Mouse (Mus musculus) ovary, postnatal 36 days (tissue): ENCODE measurements at regions not wholly inside any gene's neighbourhood (a gene's known extent, or its start where the extent isn't known, plus 50 kb on each side); places are given as distances from the start of the nearest gene placed in this dataset.
A peak's percentile ranks its signal among the peaks of the same experiment; 100 is the strongest.

Source experiments
- DNase-seq: peaks from one replicate; pipeline ENCODE4 v3.0.0; 2022; ENCODE audit warnings: low spot score, mixed read lengths

GRCm38 (mm10) chr2:144172100-144172770 is 98.2 kb upstream of the Mgme1 start:
- DNase-seq = peak; percentile 54

GRCm38 (mm10) chr2:144173358-144174106 is 96.9 kb upstream of the Mgme1 start:
- no peak for DNase-seq

- no peak for DNase-seq
These were observed 96.0 kb upstream of the Mgme1 start for GRCm38 (mm10) chr2:144174366-144175035.

- DNase-seq = no peak
These were observed 93.8 kb upstream of the Mgme1 start for GRCm38 (mm10) chr2:144176508-144177170.

- DNase-seq = peak; percentile 45
These were observed 93.2 kb upstream of the Mgme1 start for GRCm38 (mm10) chr2:144177268-144177667.

GRCm38 (mm10) chr2:144177920-144178319 is 92.5 kb upstream of the Mgme1 start:
- DNase-seq = no peak

GRCm38 (mm10) chr2:144182108-144182507 is 88.4 kb upstream of the Mgme1 start:
- DNase-seq = no peak

GRCm38 (mm10) chr2:144182542-144182941 is 87.9 kb upstream of the Mgme1 start:
- DNase-seq = no peak

GRCm38 (mm10) chr2:144183371-144183944 is 87.0 kb upstream of the Mgme1 start:
- DNase-seq = peak; percentile 43

- DNase-seq = no peak
These were observed 85.3 kb upstream of the Mgme1 start for GRCm38 (mm10) chr2:144185175-144185574.

GRCm38 (mm10) chr2:144186426-144186825 is 84.0 kb upstream of the Mgme1 start:
- DNase-seq = no peak

- DNase-seq = no peak
These were observed 82.4 kb upstream of the Mgme1 start for GRCm38 (mm10) chr2:144188076-144188475.

- DNase-seq = no peak
These were observed 82.0 kb upstream of the Mgme1 start for GRCm38 (mm10) chr2:144188485-144188884.

- no peak for DNase-seq
These were observed 80.7 kb upstream of the Mgme1 start for GRCm38 (mm10) chr2:144189756-144190155.

- no peak for DNase-seq
These were observed 79.4 kb upstream of the Mgme1 start for GRCm38 (mm10) chr2:144191018-144191417.

GRCm38 (mm10) chr2:144191707-144192106 is 78.8 kb upstream of the Mgme1 start:
- no peak for DNase-seq

- no peak for DNase-seq
These were observed 78.0 kb upstream of the Mgme1 start for GRCm38 (mm10) chr2:144192428-144192827.

- DNase-seq = no peak
These were observed 74.6 kb upstream of the Mgme1 start for GRCm38 (mm10) chr2:144195851-144196250.

- DNase-seq = peak; percentile 21
These were observed 73.3 kb upstream of the Mgme1 start for GRCm38 (mm10) chr2:144197139-144197538.

GRCm38 (mm10) chr2:144198326-144199051 is 72.0 kb upstream of the Mgme1 start:
- DNase-seq = peak; percentile 35
